Mouse (Mus musculus): ENCODE results near the gene Gm17657.

GRCm38 (mm10) chr17:29551019-29551418 lies 1.6 kb upstream of the Gm17657 start:
- no peak for TF ChIP-seq CTCF (IDR thresholded peaks at IDR 0.05; ENCODE audit: low read depth, low read length)
- TF ChIP-seq POLR2A (IDR thresholded peaks at IDR 0.05; ENCODE audit: borderline replicate concordance, low read depth, low read length), result no peak

All from bone marrow macrophage, adult 2 months (primary cell).